Mouse (Mus musculus) spleen, postnatal 4 days (tissue): ENCODE measurements around the gene Mamstr.
"Not testable (repeated sequence)": the region's sequence is repeated elsewhere in the genome, so short reads cannot be mapped to it uniquely, and the experiment has no call there.

Experiments used
- DNase-seq, 2 experiments: peaks; one replicate each; pipeline ENCODE4 v3.0.0; 2022; ENCODE audit warnings: low spot score in 2 of 2

Gene Mamstr

DNA sequence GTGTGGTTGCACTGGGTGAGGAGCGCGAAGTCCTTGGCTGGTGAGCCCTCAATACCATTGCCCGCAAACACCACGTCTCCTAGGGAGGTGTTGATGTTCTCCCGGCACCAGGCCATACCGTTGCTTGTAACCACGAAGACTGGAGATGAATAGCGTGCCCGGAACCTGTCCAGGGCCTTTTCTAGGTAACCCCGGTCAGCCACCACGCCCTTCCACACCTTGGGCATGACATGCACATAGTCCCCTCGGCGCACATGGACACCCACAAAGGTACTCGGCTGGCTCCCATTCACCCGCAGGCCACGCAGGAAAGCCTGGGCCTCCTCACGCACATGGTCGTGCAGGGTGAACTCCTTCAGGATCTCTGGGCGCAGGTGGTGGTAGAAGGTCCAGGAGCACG is 10.7 kb downstream of the Mamstr start:
- DNase-seq, result not testable (repeated sequence)

DNA sequence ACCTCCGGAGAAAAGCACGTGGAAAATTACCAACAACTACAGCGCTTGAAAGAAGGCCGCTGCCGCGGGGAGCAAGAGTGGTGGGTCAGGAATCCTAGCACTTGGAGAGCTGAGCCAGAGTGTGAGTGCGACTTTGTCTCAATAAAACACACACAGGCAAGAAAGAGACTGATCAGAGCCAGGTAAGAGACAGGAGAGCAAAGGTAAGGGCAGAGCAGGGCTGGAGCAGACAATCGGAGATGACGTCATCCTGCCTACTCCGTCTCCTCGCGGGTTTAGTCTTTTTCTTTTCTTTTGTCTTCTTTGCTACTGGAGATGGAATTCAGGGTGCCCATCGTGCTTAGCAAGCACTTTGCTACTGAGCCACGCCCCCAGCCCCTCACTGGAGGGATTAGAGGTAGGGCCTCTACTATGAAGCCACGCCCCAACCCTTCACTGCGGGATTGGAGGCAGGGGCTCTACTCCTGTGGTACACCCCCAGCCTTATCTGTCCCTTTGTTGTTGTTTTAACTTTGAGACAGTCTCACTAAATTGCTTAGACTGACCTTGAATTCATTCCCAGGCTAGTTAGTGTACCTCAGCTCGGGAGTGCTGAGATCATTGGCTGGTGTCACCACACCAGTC is 14.8 kb downstream of the Mamstr start:
- no peak for DNase-seq

DNA sequence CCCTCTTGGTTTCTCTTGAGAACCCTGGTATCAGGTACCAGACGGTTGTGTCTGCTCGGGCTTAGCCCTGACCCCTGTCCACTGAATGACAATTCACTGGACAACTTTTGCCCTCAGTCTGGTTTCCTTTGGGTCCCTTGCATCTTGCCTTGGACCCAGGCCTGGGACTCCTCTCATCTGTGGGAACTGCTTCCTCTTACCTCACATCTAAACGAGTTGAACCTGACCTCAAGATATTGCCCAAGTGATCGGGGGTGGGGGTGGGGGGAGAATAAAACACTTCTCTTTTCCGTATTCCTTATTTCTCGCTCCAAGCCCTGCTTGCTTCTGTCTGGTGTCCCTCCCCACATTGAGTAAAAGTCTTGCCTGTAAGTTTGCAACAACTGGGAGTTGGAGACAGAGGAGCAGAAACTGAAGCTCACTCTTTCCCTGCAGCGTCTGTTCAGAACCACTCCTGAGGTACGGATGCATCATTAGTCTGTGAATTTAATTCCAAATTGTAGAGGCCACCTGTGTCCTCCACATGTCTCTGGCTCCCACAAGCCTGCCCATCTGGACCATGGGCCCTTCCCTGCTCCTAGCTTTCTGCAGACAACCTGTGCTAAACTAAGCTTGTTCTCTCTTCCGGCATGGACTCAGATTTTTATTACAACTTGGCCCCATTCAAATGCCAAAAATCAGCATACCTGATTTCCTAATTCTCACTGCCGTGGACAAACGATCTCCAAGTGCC is 21.1 kb downstream of the Mamstr start:
- DNase-seq, result no peak

DNA sequence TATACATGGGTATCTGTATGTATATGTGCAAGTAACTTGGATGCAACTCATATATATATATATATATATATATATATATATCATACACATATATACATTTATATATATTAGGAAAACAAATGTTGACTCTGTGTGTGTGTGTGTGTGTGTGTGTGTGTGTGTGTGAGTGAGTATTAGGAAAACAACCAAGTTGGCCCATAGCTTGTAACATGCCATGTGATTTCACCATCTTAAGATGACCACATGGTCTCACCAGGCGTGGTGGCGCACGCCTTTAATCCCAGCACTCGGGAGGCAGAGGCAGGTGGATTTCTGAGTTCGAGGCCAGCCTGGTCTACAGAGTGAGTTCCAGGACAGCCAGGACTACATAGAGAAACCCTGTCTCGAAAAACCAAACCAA is 21.9 kb downstream of the Mamstr start:
- DNase-seq, result not testable (repeated sequence)

DNA sequence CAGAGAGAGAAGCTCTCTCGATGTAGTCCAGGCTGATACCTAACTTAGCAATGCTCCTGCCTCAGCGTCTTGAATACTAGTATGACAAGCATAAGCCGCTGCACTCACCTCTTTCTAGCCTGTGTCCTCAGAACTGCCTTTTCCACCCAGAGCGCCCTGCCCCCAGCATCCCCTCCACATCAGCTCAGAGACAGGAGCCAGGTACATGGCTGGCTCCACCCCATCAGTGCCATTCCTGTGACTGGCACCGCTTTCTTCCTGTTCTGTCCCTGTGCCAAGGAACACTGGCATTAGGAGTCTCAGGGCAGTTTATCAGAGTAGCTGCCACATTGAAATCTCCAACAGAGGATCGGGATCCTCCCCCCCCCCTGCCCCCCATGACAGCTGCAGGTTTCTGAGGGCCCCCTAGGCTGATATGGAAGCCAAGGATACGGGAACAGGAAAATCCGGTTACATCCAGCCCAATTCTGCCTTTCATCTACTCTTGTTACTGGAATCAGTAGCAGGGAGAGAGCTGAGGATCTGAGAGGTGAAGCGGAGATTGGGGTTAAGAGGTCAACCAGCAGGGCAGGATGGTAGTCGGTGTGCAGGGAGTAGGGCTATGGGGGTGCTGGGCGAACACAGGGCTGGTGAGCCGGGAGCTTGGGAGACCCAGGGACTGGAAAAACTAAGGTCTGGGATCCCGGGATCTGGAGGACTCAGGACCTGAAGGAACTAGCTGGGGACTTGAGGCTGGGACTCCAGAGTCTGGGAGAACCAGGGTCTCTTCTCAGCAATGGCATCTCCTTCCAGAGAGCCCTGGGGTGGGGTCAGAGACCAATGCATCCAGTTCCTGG is 25.7 kb downstream of the Mamstr start:
- DNase-seq, result no peak

DNA sequence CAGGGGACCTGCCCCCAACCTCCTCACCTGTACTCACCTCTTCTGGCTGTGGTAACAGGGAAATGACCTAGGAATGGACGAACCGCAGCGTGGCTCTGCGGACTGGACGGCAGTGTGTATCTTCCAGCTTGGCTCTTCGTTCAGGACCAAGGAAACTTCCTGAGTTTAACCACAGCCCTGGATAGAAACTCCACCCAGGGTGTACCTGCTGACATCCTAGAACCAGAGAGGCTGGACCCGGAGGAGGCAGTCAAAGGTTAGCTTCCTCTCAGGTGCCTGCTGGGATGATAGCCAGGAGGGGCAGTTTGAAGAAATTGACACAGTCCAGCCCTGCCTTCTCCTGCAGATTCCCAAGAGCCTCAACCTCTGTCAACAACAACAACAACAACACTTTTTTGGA is 26.4 kb downstream of the Mamstr start, which contains the start of gene Fut2:
Fut2 (minus strand) TSS at position 234 of the 400 bp plus-strand sequence.
- DNase-seq, result no peak

DNA sequence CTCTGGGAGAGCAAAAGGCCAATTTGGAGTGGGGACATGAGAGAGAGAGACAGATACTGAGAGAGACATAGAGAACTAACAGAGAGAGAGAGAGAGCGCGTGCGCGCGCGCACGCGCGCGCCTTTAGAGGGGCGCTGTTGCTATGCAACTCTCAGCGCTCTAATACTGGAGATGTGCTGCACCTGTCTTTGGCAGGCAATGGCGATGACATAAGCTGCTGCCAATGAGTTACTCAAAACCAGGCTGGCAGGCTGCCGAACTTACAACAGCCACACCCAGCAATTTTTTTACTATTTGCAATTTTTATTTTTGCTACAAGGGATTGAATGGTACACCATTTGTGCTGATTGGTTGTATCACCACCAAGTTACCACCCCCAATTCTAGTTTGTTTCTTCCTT is 28.0 kb downstream of the Mamstr start:
- DNase-seq, result no peak

DNA sequence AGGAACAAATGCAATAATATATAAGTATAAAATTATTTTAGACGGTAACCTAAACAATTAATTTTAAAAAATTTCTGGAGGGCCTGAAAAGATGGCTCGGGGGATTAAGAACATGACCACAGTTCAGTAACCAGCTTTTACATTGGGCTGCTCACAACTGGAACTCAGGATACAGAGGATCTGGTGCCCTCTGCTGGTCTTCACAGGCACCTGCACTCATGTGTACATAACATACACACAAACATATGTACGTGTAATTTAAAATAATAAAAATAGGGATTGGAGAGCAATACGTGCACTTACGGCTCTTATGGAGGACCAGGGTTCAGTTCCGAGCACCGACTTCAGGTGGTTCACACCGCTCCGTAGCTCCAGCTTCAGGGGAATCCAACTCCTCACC is 29.1 kb downstream of the Mamstr start:
- DNase-seq, result no peak

DNA sequence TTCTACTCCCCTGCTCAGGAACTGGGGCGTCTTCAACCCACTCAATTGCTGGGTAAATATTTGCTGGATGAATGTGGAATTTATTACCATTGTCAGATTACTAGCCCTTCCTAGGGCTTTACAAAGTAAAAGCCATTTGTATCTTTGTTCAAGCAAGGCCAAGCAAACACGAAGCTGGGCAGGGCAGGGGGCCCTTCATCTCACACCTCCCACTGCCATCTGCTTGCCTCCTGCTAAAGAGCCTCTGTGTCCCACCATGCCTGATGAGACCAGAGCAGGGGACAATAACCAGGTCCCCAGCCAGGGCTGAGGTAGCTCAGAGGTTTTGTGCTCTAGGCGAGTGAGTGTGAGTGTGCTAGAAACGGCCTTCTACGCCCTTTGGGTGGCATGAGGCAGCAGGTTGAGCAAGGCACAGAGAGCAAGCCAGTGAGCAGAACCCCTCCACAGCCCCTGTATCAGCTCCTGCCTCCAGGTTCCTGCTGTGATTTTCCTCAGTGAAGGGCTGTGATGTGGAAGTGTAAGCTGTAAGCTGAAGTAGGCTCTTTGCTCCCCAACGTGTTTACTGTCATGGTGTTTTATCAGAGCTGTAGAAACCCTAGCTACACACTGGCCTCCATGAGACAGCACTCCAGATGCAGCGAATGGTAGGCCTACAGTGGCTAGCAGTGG is 38.0 kb downstream of the Mamstr start:
- DNase-seq, result no peak

DNA sequence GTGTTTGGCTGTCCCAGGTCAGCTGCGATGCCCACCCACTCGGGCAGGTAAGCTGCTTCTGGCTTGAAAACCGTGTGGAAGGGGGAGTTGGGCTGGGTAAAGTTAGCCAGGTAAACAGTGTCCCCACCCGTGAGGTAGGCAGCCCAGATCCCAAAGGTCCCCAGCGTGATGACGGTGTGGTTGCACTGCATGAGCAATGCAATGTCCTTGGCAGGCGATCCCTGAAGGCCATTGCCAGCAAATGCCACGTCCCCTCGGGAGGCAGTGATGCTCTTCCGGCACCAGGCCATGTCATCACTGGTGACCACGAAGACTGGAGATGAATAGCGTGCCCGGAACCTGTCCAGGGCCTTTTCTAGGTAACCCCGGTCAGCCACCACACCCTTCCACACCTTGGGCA is 38.7 kb downstream of the Mamstr start:
- no peak for DNase-seq

DNA sequence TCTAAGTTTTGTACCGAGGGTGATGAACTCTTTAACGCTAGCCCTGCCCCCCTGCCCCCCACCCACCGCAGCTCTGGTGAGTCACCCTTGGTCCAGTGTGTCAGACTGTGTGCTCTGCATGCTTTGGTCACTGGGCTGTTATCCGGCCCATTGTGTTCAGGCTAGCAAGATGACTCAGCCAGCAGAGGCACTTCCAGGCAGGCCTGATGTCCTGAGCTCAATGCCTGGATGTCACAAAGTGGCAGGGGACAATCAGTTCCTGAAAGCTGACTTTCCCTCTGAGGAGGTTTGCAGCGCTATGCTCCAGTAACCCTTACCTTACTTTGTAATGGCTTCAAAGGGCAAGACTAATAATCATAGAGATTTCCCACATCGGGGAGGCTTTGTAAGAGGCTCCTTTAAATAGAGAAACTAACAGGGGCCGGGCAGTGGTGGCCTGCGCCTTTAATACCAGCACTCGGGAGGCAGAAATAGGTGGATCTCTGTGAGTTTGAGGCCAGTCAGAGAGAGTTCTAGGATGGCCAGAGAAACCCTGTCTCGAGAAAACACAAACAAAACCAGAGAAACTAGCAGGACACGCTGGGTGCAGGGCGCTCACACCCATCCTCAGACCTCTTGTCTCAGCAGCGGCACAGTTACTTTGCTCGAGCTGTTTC is 40.3 kb downstream of the Mamstr start:
- no peak for DNase-seq

DNA sequence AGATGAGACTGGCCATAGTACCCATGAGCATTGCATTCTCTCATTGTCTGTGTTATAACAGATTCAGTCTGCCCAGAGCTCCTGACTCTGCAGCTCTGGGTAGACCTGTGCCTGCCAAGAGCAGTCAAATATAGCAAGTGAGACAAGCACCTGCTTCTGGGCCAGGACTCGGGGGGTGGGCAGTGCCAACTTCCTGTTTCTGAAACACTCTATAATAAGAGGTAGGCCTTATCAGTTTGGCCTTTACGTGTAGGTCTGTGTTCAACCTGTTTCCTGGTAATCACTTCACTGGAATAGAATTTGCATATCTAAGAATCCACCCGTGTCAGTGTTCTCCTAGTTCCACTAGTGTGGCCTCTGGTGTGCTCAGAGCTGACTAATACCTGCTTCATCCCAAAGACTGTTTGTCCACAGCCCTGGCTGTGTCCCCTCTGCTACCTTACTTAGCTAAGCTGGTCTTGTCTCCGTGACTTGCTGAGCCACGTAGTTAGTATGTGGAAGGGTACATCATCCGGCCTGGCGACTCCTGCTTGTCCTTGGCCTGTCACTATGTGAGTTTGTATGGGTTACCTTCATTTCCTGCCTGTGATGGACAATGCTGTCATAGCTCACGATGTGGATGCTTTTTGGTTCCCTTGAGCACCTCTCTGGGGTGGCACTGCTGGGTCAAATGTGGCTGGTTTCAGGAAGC is 41.4 kb downstream of the Mamstr start:
- DNase-seq, result no peak

DNA sequence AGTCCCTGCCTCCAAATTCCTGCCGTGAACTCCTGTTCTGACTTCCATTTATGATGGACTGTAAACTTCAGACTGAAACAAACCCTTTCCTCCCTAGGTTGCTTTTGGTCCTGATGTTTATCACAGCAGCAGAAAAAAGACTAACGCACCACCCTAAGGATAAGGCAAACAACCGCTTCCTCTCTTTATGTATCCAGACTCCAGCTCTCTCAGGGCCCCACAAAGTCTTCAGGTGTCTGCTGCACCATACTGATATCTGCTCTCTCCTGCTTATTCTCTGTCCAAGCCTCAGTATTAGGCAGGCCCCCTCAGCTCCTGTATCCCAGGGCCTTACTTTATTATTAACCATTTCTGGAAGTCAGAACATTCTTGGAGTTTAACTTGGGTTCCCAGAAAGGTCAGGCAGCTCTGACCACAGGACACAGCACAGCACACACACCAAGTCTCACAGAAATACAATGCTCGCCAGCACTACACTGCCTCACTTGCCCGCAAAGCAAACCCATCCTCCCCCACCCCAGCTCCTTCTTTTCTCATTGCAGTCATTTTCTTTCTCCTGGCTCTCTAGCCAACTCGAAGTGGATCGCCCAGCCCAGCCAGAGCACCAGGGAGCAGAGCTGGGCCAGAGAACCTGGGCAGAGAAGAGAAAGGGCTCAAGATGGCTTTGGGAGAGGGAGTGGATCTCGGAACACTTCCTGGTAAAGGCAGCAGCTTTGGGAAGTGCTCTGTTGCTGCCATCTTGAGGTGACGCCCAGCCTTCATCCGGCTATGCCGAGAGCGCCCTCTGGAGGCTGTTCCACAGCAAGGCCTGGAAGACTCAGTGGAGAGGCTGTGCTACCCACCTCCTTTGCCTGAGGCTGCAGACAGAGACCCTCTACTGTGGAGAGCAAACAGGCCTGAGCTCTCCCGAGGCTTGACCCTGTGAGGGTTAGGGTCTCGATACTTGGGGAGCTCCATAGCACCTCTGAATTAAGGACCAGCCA is 42.7 kb downstream of the Mamstr start:
- peak; percentile 81 to 94 for DNase-seq

DNA sequence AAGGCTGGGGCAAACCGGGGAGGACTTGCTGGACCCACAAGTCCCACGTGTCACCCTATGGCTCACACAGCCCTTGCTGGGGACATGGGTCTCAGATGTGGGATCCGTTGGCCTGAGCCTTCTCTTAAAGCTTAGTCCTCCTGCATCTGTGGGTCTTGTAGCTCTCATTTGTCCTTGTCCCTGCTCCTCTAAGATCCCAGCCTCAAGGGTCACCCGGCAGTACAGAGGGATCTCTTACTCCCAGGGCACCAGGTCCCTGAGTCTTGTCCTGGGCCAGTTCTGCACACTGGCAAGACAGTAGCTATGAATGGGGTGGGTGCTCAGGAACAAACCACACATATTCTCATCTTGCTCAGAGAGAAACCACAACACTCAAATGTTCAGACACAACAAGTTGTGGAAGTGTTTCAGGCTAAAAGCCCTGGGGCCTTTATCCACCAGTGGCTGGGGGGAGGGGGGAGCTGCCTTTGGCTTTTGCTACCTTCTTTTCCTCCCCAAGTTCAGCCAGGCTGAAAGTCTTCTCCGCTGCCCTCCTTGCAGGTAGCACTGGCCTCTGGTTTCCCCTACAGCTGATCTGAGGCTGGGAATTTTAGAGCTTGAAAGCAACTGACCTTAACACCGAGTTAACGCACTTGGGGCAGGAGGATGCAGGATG is 43.7 kb downstream of the Mamstr start, which contains the start of gene Ntn5:
Ntn5 (plus strand) TSS at position 627 of the 655 bp plus-strand sequence.
- no peak for DNase-seq

DNA sequence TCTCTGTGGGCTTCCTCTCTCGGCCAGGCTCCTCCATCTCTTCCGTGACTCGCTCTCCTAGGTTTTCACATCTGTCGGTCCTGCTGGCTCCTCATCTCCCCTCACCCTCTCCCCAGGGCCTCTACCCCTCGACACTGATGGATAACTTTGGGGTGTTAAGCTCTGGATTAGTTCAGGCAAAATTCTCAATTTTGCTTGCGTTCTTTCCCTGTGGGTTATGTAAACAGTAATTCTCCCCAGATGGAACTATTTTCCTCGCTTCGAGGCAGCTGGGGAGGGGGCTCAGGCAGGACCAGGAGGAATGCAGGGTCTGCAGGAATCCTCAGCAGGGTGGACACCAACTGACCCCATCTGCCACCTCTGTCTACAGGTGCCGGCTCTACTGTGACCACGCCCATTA is 46.0 kb downstream of the Mamstr start:
- DNase-seq, result no peak

DNA sequence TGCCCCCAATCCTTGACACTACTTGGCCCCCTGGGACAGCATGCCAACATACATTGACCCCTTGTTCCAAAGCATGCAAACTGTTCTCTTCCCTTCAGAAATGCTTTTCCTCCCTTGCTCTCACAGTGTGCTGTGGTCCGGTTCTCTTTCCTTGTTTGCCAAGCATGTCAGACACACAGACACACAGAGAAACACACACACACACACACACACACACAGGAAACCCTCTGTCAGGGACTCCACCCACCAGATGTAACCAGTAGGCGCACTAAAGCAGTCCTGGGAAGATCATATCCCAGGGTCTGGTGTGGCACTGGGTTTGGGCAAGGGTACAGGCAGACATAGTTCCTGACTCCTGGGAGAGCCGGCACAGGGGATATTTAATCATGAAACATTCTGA is 47.1 kb downstream of the Mamstr start:
- no peak for DNase-seq

DNA sequence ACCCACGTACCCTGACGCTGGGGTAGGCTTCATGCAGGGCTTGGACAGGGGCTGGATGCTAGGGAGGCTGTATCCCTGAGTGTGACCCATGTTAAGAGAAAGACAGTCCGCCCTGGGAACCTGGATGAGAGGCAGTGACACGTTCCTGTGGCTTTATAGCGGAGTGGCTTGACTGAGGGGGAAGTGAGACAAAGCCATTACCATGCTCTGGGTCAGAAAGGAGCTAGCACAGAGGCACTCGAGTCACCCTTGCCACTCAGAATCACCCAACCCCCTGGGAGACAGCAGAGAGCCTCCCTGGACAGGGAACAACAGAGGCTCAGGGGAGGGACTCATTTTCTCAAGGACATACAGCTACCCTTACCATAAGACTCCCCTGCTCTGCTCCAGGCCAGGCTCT is 49.3 kb downstream of the Mamstr start:
- DNase-seq, result no peak

DNA sequence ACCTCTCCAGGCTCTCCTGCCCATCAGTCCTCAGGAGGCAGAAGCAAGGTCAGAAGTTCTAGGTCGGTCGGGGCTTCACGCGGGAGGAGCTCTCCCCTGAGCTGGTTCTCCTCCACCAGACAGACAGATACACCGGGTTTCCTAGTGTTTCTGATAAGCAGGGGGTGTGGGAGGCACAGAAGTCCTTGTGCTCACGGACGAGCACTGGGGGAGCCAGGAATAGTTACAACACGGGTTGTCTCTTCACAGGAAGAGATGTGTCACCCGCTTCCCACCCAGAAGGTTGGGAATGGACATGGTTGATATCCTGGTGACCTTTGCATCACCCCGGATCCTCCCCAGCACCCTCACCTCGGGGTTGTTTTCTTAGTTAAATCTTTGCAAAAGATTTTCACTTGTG is 50.0 kb downstream of the Mamstr start:
- no peak for DNase-seq

DNA sequence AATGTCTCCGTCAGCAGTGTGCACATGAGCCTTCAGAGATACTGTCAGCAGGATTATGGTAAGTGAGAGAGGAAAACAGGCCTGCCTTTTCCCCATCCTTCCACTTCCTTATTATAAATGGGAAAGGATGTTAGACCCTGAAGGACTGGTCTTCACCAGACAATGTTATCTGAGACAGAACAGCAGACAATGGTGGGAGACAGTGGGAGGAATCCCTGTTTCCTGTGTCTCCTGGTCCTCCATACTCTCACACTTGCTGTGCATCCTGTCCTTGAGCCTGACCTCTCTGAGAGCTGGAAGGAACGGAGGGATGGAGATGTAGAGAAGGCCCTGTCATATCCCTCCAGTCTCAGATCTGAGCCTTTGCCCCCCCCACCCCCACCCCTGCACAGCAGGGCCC is 52.6 kb downstream of the Mamstr start:
- no peak for DNase-seq
